9 mouse cellular contexts compared by ENCODE assay signal in the genomic region with DNA sequence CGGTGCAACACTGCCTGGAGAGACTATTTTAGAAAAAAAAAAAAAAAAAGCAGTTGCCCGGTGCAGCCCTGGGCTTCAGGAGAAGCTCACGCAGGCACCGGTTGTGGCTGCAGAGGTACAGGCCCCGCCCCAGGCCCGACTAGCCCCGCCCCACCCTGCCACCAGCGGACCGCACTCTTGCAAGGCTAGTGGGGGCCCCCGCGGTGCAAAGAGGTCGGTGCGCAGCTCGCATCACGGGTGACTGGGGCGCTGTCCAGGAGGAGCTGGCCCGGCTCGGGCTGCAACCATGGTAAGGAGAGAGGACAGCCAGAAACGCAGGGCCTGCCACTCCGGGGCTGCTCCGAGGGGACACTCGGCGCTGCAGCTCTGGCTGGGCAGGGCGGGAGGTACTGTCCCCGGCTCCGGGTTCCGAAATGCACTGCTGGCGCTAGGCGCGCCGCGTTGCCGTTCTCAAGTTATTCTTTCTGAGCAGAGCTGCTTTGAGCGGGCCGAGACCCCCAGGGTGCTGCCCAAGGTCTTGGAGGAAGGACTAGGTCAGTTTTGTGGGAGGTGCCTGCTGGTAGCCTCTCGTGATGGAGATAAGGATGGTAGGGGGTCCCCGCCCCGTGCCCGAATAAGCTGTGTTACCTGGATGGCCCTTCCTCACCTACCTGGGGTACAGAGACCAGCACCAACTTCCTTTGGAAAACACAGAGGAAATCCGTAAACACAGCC. TPM values are rescaled to one million over a fixed set of nuclear protein-coding genes. Genes with fewer than 3 reads are reported as not detected.
DNase-seq lines count a peak whose midpoint lies in the region; ATAC-seq and TF ChIP-seq lines count a peak whose summit lies in the region.
"Had no signal": no experiment of that assay in that cellular context is flagged by ENCODE, and none has a peak within 500 bp of the region (broad histone marks: within the 10 kb centered on the region; RNA-seq: fewer than 3 reads in every experiment).

No protein-coding gene starts in this region.

- H3K4me3 ChIP-seq in embryonic facial prominence, embryonic 12.5 days = peak overlapping the region; percentile 54
- H3K4me3 ChIP-seq in heart, adult 2 months = peak overlapping the region; percentile 96
- H3K4me3 ChIP-seq in limb, embryonic 15.5 days = peak overlapping the region; percentile 49
- peak overlapping the region; percentile 70 for H3K4me3 ChIP-seq in midbrain, embryonic 15.5 days

- under 1% methylated on average over 40 of the region's 40 CpGs for WGBS in embryonic facial prominence, embryonic 12.5 days
- 2% methylated on average over 40 of the region's 40 CpGs for WGBS in heart, adult 2 months
- under 1% methylated on average over 40 of the region's 40 CpGs for WGBS in limb, embryonic 15.5 days
- under 1% methylated on average over 40 of the region's 40 CpGs for WGBS in midbrain, embryonic 15.5 days

- H3K27me3 ChIP-seq in embryonic facial prominence, embryonic 12.5 days = peaks cover 3% of the 10 kb centered on the region; the same call in 1 of the 2 replicates
- no peaks in the 10 kb centered on the region for H3K27me3 ChIP-seq in heart, adult 2 months (ENCODE audit: control insufficient read depth, insufficient read depth, low read length)
- H3K27me3 ChIP-seq in limb, embryonic 15.5 days = no peaks in the 10 kb centered on the region
- H3K27me3 ChIP-seq in midbrain, embryonic 15.5 days (replicated peaks) = no peaks in the 10 kb centered on the region

- no peaks in the 10 kb centered on the region for H3K36me3 ChIP-seq in embryonic facial prominence, embryonic 12.5 days
- H3K36me3 ChIP-seq in heart, adult 2 months (ENCODE audit: control insufficient read depth, insufficient read depth, low read length) = no peaks in the 10 kb centered on the region
- H3K36me3 ChIP-seq in limb, embryonic 15.5 days = no peaks in the 10 kb centered on the region
- no peaks in the 10 kb centered on the region for H3K36me3 ChIP-seq in midbrain, embryonic 15.5 days (replicated peaks)

- peak overlapping the region; percentile 47 for H3K9ac ChIP-seq in embryonic facial prominence, embryonic 12.5 days
- H3K9ac ChIP-seq in heart, adult 2 months (ENCODE audit: low read depth, low read length) = peak overlapping the region; percentile 95
- H3K9ac ChIP-seq in limb, embryonic 15.5 days = peak overlapping the region; percentile 7; the same call in 1 of the 2 replicates
- peak overlapping the region; percentile 60 for H3K9ac ChIP-seq in midbrain, embryonic 15.5 days

- TF ChIP-seq EP300 in heart, adult 2 months (IDR thresholded peaks at IDR 0.05; ENCODE audit: insufficient read depth, low read depth, low read length) = no peak

- no peak for TF ChIP-seq CTCF in heart, adult 2 months (IDR thresholded peaks at IDR 0.05)

- peak; percentile 70 for DNase-seq in layer of hippocampus, adult 11-12 months (ENCODE audit: low spot score)
- DNase-seq in layer of hippocampus, adult 9-10 months (ENCODE audit: low spot score) = no peak
- DNase-seq in heart, adult 2 months = peak; percentile 83 to 84
- peak; percentile 65 for DNase-seq in kidney, adult 11 months
- DNase-seq in spleen, postnatal 10 days (ENCODE audit: low spot score in 2 of 2) = peak; percentile 57 to 79

- TF ChIP-seq POLR2A in heart, adult 2 months (IDR thresholded peaks at IDR 0.05; ENCODE audit: insufficient read depth, low read depth, low read length) = peak; percentile 56

- H3K4me2 ChIP-seq in embryonic facial prominence, embryonic 12.5 days (replicated peaks) = peak overlapping the region; percentile 84
- peak overlapping the region; percentile 86 for H3K4me2 ChIP-seq in limb, embryonic 15.5 days
- peak overlapping the region; percentile 91 for H3K4me2 ChIP-seq in midbrain, embryonic 15.5 days

- H3K79me2 ChIP-seq in heart, adult 2 months (replicated peaks; ENCODE audit: control insufficient read depth, insufficient read depth, low read length) = no peaks in the 10 kb centered on the region

- peaks cover 21% of the 10 kb centered on the region for H3K4me1 ChIP-seq in embryonic facial prominence, embryonic 12.5 days
- H3K4me1 ChIP-seq in heart, adult 2 months (ENCODE audit: control insufficient read depth, insufficient read depth, low read length) = peaks cover 24% of the 10 kb centered on the region
- peaks cover 14% of the 10 kb centered on the region for H3K4me1 ChIP-seq in limb, embryonic 15.5 days
- H3K4me1 ChIP-seq in midbrain, embryonic 15.5 days = peaks cover 16% of the 10 kb centered on the region

- peak; percentile 65 for ATAC-seq in embryonic facial prominence, embryonic 12.5 days (ENCODE audit: insufficient number of reproducible peaks, insufficient read depth, low FRiP score, low TSS enrichment)
- peak; percentile 62 for ATAC-seq in limb, embryonic 15.5 days (ENCODE audit: insufficient number of reproducible peaks, low FRiP score, low TSS enrichment, low read depth)
- ATAC-seq in midbrain, embryonic 15.5 days (replicated peaks) = peak; percentile 69

- no peak overlapping the region for H3K27ac ChIP-seq in embryonic facial prominence, embryonic 12.5 days
- H3K27ac ChIP-seq in heart, adult 2 months = peak overlapping the region; percentile 97
- 0 out of 2 replicates have a peak overlapping the region, but pooled peaks have one; percentile 19 for H3K27ac ChIP-seq in limb, embryonic 15.5 days
- peak overlapping the region; percentile 64 for H3K27ac ChIP-seq in midbrain, embryonic 15.5 days
- H3K27ac ChIP-seq: macrophage had no signal

- intact Hi-C loops in heart, adult 2 months (cut with DNase I) = loop anchor here (5.0 kb wide), 1 partner anchor 56 kb away; no protein-coding TSS in a partner anchor

- no peaks in the 10 kb centered on the region for H3K9me3 ChIP-seq in embryonic facial prominence, embryonic 12.5 days
- no peaks in the 10 kb centered on the region for H3K9me3 ChIP-seq in limb, embryonic 15.5 days
- H3K9me3 ChIP-seq in midbrain, embryonic 15.5 days = no peaks in the 10 kb centered on the region

RNA-seq across cellular contexts. Expression of a gene that starts 9.7 kb away (rescaled TPM):
- polyA plus RNA-seq in embryonic facial prominence, embryonic 12.5 days (2016; fragmentation: Nextera tagmentation; extraction: Ambion mirVana) = 13.3 TPM in 2 replicates
- 10 to 100 TPM; 36.7 to 38.6 TPM for total RNA-seq in heart, adult 2 months (2021)
- 39.9 and 54.4 TPM in 2 replicates for polyA plus RNA-seq in heart, adult 2 months (2012; rRNA removed)
- 25.5 and 46.6 TPM in 2 replicates for polyA plus RNA-seq in limb, embryonic 15.5 days (2015; fragmentation: Nextera tagmentation; extraction: Ambion mirVana)
- 28.2 and 28.4 TPM in 2 replicates for polyA plus RNA-seq in midbrain, embryonic 15.5 days (2015; fragmentation: Nextera tagmentation; extraction: Ambion mirVana)
- polyA plus RNA-seq: macrophage had no signal

RNA-seq across cellular contexts. Expression of a gene that starts 12.0 kb away (rescaled TPM):
- not detected in 2 replicates for polyA plus RNA-seq in embryonic facial prominence, embryonic 12.5 days (2016; fragmentation: Nextera tagmentation; extraction: Ambion mirVana)
- not detected for total RNA-seq in heart, adult 2 months (2021)
- 0.04 TPM in 1 of 2 replicates, not detected in the other for polyA plus RNA-seq in heart, adult 2 months (2012; rRNA removed)
- polyA plus RNA-seq in limb, embryonic 15.5 days (2015; fragmentation: Nextera tagmentation; extraction: Ambion mirVana) = not detected in 2 replicates
- not detected in 2 replicates for polyA plus RNA-seq in midbrain, embryonic 15.5 days (2015; fragmentation: Nextera tagmentation; extraction: Ambion mirVana)
- polyA plus RNA-seq: macrophage had no signal

RNA-seq across cellular contexts. Expression of a gene that starts 13.6 kb away (rescaled TPM):
- 54.9 and 58.2 TPM in 2 replicates for polyA plus RNA-seq in embryonic facial prominence, embryonic 12.5 days (2016; fragmentation: Nextera tagmentation; extraction: Ambion mirVana)
- total RNA-seq in heart, adult 2 months (2021) = 10 to 100 TPM; 24.7 to 27.8 TPM
- polyA plus RNA-seq in heart, adult 2 months (2012; rRNA removed) = 7.9 and 19.0 TPM in 2 replicates
- 25.9 and 27.9 TPM in 2 replicates for polyA plus RNA-seq in limb, embryonic 15.5 days (2015; fragmentation: Nextera tagmentation; extraction: Ambion mirVana)
- 57.2 and 59.8 TPM in 2 replicates for polyA plus RNA-seq in midbrain, embryonic 15.5 days (2015; fragmentation: Nextera tagmentation; extraction: Ambion mirVana)

RNA-seq across cellular contexts. Expression of a gene that starts 38.6 kb away (rescaled TPM):
- 0.31 and 0.51 TPM in 2 replicates for polyA plus RNA-seq in embryonic facial prominence, embryonic 12.5 days (2016; fragmentation: Nextera tagmentation; extraction: Ambion mirVana)
- total RNA-seq in heart, adult 2 months (2021) = under 1 TPM in 1 of 2 experiments, not detected in 1; 0.05 TPM
- 0.02 and 0.06 TPM in 2 replicates for polyA plus RNA-seq in heart, adult 2 months (2012; rRNA removed)
- 0.14 and 0.22 TPM in 2 replicates for polyA plus RNA-seq in limb, embryonic 15.5 days (2015; fragmentation: Nextera tagmentation; extraction: Ambion mirVana)
- 0.37 and 0.61 TPM in 2 replicates for polyA plus RNA-seq in midbrain, embryonic 15.5 days (2015; fragmentation: Nextera tagmentation; extraction: Ambion mirVana)
- polyA plus RNA-seq: macrophage had no signal

Comparison
In these comparisons a context has a peak if more than half of its experiments do, and no peak if none do; other contexts are left out.
1. H3K9ac ChIP-seq: peak in every context shown above with its lines; median percentile 95 in heart, adult 2 months; 60 in midbrain, embryonic 15.5 days; 47 in embryonic facial prominence, embryonic 12.5 days; 7 in limb, embryonic 15.5 days.